Mouse (Mus musculus) CH12.LX (cell line): ENCODE measurements at regions not wholly inside any gene's neighbourhood (a gene's known extent, or its start where the extent isn't known, plus 50 kb on each side); places are given as distances from the start of the nearest gene placed in this dataset.

Experiments used
- DNase-seq: peaks from one replicate; pipeline ENCODE4 v3.0.0-alpha.2; 2013; ENCODE audit errors: extremely low read depth
- H3K27ac ChIP-seq: 2 replicates; pipeline ENCODE4 v1.5.1; 2012; ENCODE audit warnings: low read depth, mild to moderate bottlenecking, control low read depth, moderate library complexity; ENCODE audit not compliant: insufficient read depth
- H3K27me3 ChIP-seq: replicated peaks from 2 replicates; pipeline ENCODE3; 2012; ENCODE audit warnings: inconsistent platforms
- H3K36me3 ChIP-seq, 2 experiments: replicated peaks in 1 of 2; 2 replicates each; pipeline versions ENCODE3 to v1.6.1; 2012; ENCODE audit warnings: inconsistent platforms in 1 of 2, low read length in 1 of 2, mild to moderate bottlenecking in 1 of 2, mixed read lengths in 1 of 2, moderate library complexity in 1 of 2; ENCODE audit not compliant: control insufficient read depth in 1 of 2, insufficient read depth in 1 of 2
- H3K4me1 ChIP-seq, 2 experiments: 2 replicates each; pipeline ENCODE4 v1.6.1; 2012; ENCODE audit warnings: inconsistent platforms in 1 of 2, moderate library complexity in 1 of 2; ENCODE audit not compliant: insufficient read depth in 2 of 2, control insufficient read depth in 1 of 2
- H3K4me2 ChIP-seq: 2 replicates; pipeline ENCODE4 v1.6.1; 2012; ENCODE audit warnings: low read depth, mild to moderate bottlenecking, control low read depth; ENCODE audit not compliant: poor library complexity, insufficient read depth, severe bottlenecking
- H3K4me3 ChIP-seq, 3 experiments: fragments of 150-350 bp in 1 of 3; sonication (generic) in 1 of 3; replicated peaks in 1 of 3; 2 replicates each; pipeline versions ENCODE3 to v1.5.1; 2011 to 2012; ENCODE audit warnings: low read depth in 2 of 3, low read length in 2 of 3, mild to moderate bottlenecking in 2 of 3, moderate library complexity in 2 of 3, control low read depth in 1 of 3, improper control_type of control experiment in 1 of 3, inconsistent platforms in 1 of 3, mixed read lengths in 1 of 3; ENCODE audit not compliant: poor library complexity in 1 of 3
- H3K79me2 ChIP-seq: replicated peaks from 2 replicates; pipeline ENCODE4 v1.6.1; 2012; ENCODE audit warnings: mild to moderate bottlenecking, moderate library complexity; ENCODE audit not compliant: control insufficient read depth, poor library complexity, insufficient read depth, severe bottlenecking; ENCODE audit errors: extremely low read depth
- H3K9ac ChIP-seq: 2 replicates; pipeline ENCODE4 v1.6.1; 2012; ENCODE audit warnings: low read depth, mild to moderate bottlenecking, control low read depth, moderate library complexity; ENCODE audit not compliant: insufficient read depth
- H3K9me3 ChIP-seq: replicated peaks from 2 replicates; pipeline ENCODE3; 2012; ENCODE audit warnings: low read length, inconsistent platforms, mixed read lengths
- CHD1 ChIP-seq: IDR thresholded peaks from 2 replicates; pipeline ENCODE4 v1.6.1; 2012; ENCODE audit warnings: low read depth, low read length, improper control_type of control experiment, inconsistent platforms
- ELF1 ChIP-seq: IDR thresholded peaks from 2 replicates; pipeline ENCODE4 v1.6.1; 2014; ENCODE audit warnings: low read depth, mild to moderate bottlenecking, inconsistent platforms, low read length, improper control_type of control experiment
- GABPA ChIP-seq: IDR thresholded peaks from 2 replicates; pipeline ENCODE4 v1.6.1; 2012; ENCODE audit warnings: low read depth, low read length, improper control_type of control experiment, inconsistent platforms; ENCODE audit not compliant: insufficient replicate concordance
- HCFC1 ChIP-seq: IDR thresholded peaks from 2 replicates; pipeline ENCODE4 v1.6.1; 2012; ENCODE audit warnings: low read depth, mild to moderate bottlenecking, inconsistent platforms, low read length, improper control_type of control experiment
- IRF4 ChIP-seq: IDR thresholded peaks from 2 replicates; pipeline ENCODE4 v1.6.1; 2014; ENCODE audit warnings: low read depth, mild to moderate bottlenecking, inconsistent platforms, low read length, improper control_type of control experiment
- KAT2A ChIP-seq: IDR thresholded peaks from 2 replicates; pipeline ENCODE4 v1.6.1; 2012; ENCODE audit warnings: low read length, improper control_type of control experiment, inconsistent platforms; ENCODE audit not compliant: insufficient replicate concordance
- MAFK ChIP-seq: IDR thresholded peaks from 2 replicates; pipeline ENCODE4 v1.6.1; 2011; ENCODE audit warnings: low read length, improper control_type of control experiment; ENCODE audit not compliant: insufficient replicate concordance
- MEF2A ChIP-seq: IDR thresholded peaks from 2 replicates; pipeline ENCODE4 v1.6.1; 2014; ENCODE audit warnings: low read depth, mild to moderate bottlenecking, inconsistent platforms, low read length, improper control_type of control experiment, borderline replicate concordance
- PAX5 ChIP-seq: IDR thresholded peaks from 2 replicates; pipeline ENCODE4 v1.6.1; 2012; ENCODE audit warnings: low read length, inconsistent platforms, mixed read lengths
- POLR2A ChIP-seq: IDR thresholded peaks from 2 replicates; pipeline ENCODE4 v1.6.1; 2011; ENCODE audit warnings: low read depth, mild to moderate bottlenecking, improper control_type of control experiment, low read length
- RAD21 ChIP-seq: IDR thresholded peaks from 2 replicates; pipeline ENCODE4 v1.6.1; 2011; ENCODE audit warnings: low read depth, mild to moderate bottlenecking, low read length, improper control_type of control experiment, moderate library complexity
- SIN3A ChIP-seq: IDR thresholded peaks from 2 replicates; pipeline ENCODE4 v1.6.1; 2012; ENCODE audit warnings: low read length, improper control_type of control experiment, inconsistent platforms
- SMC3 ChIP-seq: IDR thresholded peaks from 2 replicates; pipeline ENCODE4 v1.6.1; 2011; ENCODE audit warnings: low read depth, low read length, improper control_type of control experiment
- TCF12 ChIP-seq: IDR thresholded peaks from 2 replicates; pipeline ENCODE4 v1.6.1; 2014; ENCODE audit warnings: low read depth, mild to moderate bottlenecking, inconsistent platforms, low read length, improper control_type of control experiment
- USF1 ChIP-seq: IDR thresholded peaks from 2 replicates; pipeline ENCODE4 v1.6.1; 2014; ENCODE audit warnings: low read depth, mild to moderate bottlenecking, inconsistent platforms, low read length, improper control_type of control experiment
- USF2 ChIP-seq: conservative IDR thresholded peaks from 2 replicates; pipeline ENCODE4 v1.6.1; 2011; ENCODE audit warnings: low read depth, low read length, improper control_type of control experiment
- ZMIZ1 ChIP-seq: IDR thresholded peaks from 2 replicates; pipeline ENCODE4 v1.6.1; 2012; ENCODE audit warnings: low read depth, mild to moderate bottlenecking, inconsistent platforms, low read length, improper control_type of control experiment
- dilution Hi-C: fragments of 300-500 bp; cut with MboI; formaldehyde crosslinking; loops from 2 replicates; pipeline ENCODE4 v1.14.3; 2020; ENCODE audit warnings: low sequenced_read_pairs; ENCODE audit not compliant: extremely low pct_unique_long_range_greater_than_20kb, extremely low pct_ligation_motif_present
- in situ Hi-C: fragments of 300-500 bp; cut with MboI; formaldehyde crosslinking; loops from 3 replicates; pipeline ENCODE4 v1.14.3; 2019; ENCODE audit warnings: low sequenced_read_pairs, low pct_ligation_motif_present, low pct_unique_long_range_greater_than_20kb, mixed read lengths

DNA sequence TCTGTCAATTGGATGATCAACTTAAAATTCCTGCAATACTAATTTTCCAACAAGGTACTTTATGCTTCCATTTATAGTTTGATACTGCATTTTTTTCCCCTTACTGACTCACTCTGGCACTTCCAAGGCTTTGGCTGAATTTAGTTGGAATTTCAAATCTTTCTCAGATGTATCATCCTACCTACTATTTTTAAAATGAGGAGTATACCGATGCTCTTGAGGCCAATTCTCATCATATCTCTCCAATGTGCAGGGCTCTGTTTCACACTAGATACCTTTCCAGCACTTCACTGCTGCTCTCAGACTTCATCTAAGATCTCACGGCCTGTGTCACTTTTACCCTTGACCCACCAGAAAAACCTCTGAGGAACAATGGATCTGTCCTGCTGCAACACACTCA lies 386.6 kb upstream of the Flrt2 start:
- no peaks in the 10 kb centered on the region for H3K79me2 ChIP-seq
- no peak for DNase-seq
- H3K4me1 ChIP-seq, result no peaks in the 10 kb centered on the region
- H3K27ac ChIP-seq, result no peak overlapping the region
- H3K27me3 ChIP-seq, result no peaks in the 10 kb centered on the region
- H3K4me3 ChIP-seq, result no peak overlapping the region
- no peak overlapping the region for H3K4me2 ChIP-seq
- no peak overlapping the region for H3K9ac ChIP-seq
- in situ Hi-C loops, result no loop called here
- dilution Hi-C loops, result no loop called here
- peaks cover 13% of the 10 kb centered on the region for H3K9me3 ChIP-seq
- no peaks in the 10 kb centered on the region for H3K36me3 ChIP-seq
- TF ChIP-seq HCFC1 (no peak), POLR2A (no peak), TCF12 (no peak), GABPA (no peak), USF2 (no peak)

DNA sequence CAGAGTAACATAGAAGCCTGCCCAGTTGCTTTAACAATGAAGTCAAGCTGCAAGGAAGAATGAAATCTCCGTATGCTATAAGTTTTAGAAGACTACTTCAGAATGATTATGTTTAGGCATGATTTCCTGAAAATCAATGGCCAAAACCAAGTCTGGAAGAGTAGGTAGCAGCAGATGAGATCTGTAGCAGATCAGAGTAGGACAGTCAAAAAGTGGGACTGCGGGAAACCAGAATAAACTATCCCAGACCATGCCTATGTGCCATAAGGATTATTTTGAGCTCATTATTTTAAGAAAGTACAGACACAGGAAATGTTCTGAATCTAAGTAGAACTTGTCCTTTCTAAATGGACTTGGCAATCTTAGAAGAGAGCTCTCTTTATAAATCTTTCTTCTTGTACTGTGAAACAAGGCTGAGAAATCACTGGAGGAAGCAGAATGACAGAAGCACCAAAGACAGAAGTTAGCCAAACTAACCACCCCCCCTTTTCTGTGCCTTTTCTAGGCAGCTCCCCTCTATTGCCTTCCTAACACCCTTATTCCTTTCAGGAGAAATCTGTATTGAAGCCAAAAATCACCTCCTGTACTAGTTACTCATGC lies 376.8 kb upstream of the Flrt2 start:
- in situ Hi-C loops, result no loop called here
- DNase-seq, result no peak
- Histone ChIP-seq H3K36me3 (no peaks in the 10 kb centered on the region), H3K9me3 (peaks cover 32% of the 10 kb centered on the region)
- dilution Hi-C loops, result no loop called here
- TF ChIP-seq SIN3A, result no peak
- no peak for TF ChIP-seq GABPA
- TF ChIP-seq HCFC1, result no peak
- no peak for TF ChIP-seq MEF2A
- TF ChIP-seq ELF1, result no peak
- TF ChIP-seq PAX5, result no peak
- TF ChIP-seq ZMIZ1, result no peak
- no peak for TF ChIP-seq USF1
- no peak for TF ChIP-seq IRF4
- no peak for TF ChIP-seq SMC3
- no peak for TF ChIP-seq RAD21
- no peak for TF ChIP-seq MAFK
- no peak for TF ChIP-seq CHD1
- TF ChIP-seq KAT2A, result no peak
- TF ChIP-seq, all 38 proteins: peak for 0
- no peaks in the 10 kb centered on the region for H3K4me1 ChIP-seq
- H3K4me2 ChIP-seq, result no peak overlapping the region
- no peak overlapping the region for H3K9ac ChIP-seq
- no peaks in the 10 kb centered on the region for H3K79me2 ChIP-seq
- no peak overlapping the region for H3K4me3 ChIP-seq
- H3K27me3 ChIP-seq, result no peaks in the 10 kb centered on the region
- no peak overlapping the region for H3K27ac ChIP-seq
